Mouse (Mus musculus) c-Kit-positive CD71-negative TER-119-negative erythroid progenitor cells, embryonic 14.5 days (primary cell): ENCODE data around the gene Wdr18.

Source experiments
- DNase-seq: peaks from one replicate; pipeline ENCODE4 v3.0.0-alpha.2; 2013; ENCODE audit warnings: low read depth

Wdr18 gene

GRCm38 (mm10) chr10:79977324-79977723 is 17.4 kb downstream of the Wdr18 start:
- no peak for DNase-seq

GRCm38 (mm10) chr10:79978061-79978460 is 18.1 kb downstream of the Wdr18 start:
- no peak for DNase-seq

GRCm38 (mm10) chr10:79979401-79980155 is 19.6 kb downstream of the Wdr18 start:
- DNase-seq: no peak

- no peak for DNase-seq
These were observed 23.3 kb downstream of the Wdr18 start for GRCm38 (mm10) chr10:79983205-79983604.

DNA sequence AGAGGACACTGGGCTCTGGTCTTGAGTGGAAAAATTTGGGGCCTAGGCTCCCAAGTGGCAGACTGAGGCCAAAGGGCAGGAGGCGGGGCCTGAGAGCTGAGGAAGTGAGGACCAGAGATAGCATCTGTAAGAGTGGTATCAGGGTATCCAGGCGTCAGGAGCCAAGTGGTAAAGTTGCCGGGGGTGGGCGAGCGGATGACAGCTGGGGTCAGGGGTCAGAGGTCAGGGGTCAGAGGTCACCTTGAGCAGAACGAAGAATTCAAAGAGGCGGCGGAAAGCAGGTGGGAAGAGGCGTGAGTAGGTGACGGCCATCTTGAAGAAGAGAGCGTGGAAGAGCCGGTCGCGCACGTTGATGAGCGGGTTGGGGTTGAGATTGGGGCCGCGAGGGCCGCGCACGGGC is 23.7 kb downstream of the Wdr18 start:
- DNase-seq: no peak

DNA sequence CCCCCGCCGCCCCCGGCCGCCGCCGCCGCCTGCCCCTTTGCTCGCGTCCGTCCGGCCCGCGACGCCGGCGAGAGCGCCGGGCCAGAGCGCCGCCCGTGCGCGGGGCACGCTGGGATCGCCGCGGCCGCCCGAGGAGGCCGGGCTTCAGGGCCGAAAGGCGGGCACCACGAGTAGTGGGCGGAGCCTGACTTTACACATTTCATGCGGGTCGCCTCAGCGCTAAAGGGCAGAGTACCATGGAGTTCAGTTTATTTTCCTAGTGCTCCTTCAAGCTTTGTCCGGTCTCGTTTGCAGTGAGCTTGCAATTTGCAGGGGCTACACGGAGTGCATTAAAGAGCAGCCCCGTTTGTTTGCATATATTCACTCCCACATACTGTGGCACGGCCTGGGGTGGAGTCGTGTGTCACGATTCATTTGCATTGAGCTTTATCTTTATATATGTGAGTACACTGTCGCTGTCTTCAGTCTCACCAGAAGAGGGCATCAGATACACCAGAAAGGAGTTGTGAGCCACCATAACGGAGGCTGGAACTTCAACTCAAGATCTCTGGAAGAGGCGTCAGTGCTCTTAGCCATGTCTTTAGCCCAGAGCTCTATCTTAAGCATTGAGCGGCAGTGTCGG is 24.4 kb downstream of the Wdr18 start, which contains the start of gene Tmem259:
Gene Tmem259, minus strand, starts transcription at position 136 of the 622 bp plus-strand sequence.
- DNase-seq: peak; percentile 80

GRCm38 (mm10) chr10:79984871-79985270 is 24.9 kb downstream of the Wdr18 start:
- peak; percentile 95 for DNase-seq

DNA sequence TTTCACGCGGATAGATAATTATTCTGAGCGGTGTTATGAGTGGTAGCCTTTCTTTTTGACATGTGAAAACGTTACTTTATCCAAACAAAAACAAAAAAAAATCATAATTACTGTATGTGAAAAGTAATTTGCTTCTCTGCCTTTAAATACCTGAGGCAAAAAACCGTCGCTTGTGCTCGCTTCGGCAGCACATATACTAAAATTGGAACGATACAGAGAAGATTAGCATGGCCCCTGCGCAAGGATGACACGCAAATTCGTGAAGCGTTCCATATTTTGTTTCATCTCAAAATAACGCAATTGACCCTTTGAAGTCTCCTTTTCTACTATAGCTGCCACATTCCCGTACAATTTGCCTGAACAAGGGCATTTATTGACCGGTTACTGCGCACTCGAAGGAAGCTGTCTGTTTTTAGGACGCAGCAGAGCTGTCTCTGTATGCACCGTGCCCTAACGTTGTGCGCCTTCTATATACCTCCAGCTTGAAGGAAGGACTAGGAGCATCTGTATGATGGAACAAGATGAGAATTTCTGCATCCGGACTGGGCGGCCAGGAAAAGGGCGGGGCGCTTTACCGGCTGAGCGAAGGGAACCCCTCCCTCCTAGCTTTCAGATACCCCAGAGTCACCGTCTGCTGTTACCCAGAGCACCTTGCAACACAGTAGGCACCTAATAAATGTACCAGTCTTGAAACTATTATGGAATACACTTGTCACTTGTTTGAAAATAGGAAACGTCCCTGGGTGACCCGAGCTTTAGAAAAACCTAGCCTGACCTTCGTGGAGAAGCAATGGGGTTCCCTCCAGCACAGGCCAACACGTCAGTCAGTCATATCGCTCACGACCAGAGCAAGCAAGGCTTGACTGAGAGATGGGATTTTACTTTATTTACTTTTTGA is 25.6 kb downstream of the Wdr18 start:
- no peak for DNase-seq

DNA sequence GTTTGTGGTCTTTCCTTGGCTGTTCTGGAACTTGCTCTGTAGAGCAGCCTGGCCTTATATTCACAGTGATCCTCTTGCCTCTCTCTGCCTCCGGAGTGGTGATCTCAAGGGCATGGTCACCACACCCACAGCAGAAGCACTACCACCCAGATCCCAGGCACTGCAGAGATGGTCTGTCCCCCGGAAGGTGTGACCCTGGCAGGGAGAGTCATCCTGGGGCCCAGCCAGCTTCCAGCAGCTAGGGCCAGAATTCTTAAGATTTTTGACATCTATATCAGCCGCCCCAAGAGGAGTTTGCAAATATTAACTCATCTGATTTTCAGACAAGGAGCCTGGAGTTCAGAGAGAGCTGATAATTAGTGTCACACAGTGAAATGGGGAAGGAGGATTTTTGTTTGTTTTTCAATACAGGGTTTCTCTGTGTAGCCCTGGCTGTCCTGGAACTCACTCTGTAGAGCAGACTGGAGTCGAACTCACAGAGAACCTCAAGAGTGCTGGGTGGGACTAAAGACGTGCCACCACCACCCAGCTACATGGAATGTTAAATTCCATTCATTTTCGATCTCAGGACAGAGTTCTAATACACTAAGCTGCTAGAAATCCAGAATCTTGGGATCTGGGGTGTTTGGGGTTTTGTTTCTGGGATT is 26.4 kb downstream of the Wdr18 start:
- no peak for DNase-seq

GRCm38 (mm10) chr10:79986963-79987362 is 27.0 kb downstream of the Wdr18 start:
- DNase-seq: peak; percentile 90

DNA sequence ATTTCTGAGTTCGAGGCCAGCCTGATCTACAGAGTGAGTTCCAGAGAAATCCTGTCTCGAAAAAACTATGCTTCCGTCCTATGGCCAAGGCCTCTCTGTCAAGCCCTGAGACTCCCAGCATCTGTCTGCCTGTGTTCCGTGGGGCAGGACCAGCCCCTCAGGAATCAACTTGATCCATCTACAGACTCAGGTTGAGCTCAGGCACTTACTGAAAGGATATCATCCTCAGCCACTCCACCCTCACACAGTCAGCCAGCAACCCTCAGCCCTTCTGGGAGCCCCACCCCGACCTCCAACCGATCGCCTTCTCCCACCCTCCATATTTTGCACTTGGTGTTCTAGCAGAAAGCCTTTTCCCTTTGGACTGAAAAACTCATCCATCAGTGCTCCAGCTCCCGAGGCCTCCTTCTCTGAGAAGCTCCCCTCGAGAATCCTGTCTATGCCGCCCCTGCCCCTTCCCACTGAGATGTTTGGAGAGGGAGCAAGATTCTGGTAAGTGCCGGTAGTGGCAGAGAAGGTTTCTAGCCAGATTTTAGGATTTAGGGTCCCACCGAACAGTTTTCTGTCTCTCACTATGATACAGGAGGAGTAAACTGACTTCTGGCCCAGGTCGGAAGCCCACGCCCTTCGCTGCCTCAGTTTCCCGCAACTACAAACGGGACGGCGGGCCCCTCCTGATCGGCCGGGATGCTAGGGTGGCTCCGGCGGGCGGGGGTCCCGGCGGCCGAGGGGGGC is 28.0 kb downstream of the Wdr18 start:
- DNase-seq: no peak

DNA sequence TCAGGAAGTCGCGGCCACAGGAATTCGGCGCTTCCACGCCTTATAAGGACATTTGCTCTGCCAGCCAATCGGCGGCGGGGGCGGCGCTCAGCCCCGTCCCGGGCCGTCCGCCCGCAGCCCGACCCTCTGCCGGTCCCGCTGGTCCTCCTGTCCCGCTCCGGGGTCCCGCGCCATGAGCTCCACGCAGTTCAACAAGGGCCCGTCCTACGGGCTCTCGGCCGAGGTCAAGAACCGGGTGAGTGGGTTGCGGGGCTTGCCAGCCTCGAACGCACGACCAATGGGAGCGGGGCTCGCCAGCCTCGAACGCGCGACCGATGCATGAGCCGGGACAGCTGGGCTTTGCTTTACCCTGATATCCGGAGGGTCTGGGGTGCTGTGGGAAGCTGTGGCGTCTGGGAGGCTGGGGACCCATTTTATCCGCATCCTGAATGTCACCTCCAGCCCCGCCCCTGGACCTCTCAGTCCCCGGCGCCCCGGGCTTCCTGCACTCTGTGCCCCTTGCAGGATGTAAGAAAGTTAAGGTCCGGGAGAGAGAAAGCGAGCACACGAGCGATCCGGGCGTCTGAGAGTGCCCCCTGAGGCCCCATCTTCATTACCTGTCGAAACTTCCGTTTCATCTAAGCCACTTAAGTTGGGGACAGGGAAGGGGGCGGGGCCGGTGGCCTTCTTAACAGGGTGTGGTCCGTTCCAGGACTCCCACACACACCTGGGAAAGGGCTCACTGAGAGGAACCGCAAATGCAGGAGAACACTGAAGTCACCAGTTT is 28.7 kb downstream of the Wdr18 start, which contains the start of gene Cnn2:
Gene Cnn2, plus strand, starts transcription at position 79 of the 766 bp plus-strand sequence.
- no peak for DNase-seq

GRCm38 (mm10) chr10:79989272-79989786 is 29.4 kb downstream of the Wdr18 start:
- DNase-seq: no peak

GRCm38 (mm10) chr10:79989870-79990269 is 29.9 kb downstream of the Wdr18 start:
- no peak for DNase-seq

DNA sequence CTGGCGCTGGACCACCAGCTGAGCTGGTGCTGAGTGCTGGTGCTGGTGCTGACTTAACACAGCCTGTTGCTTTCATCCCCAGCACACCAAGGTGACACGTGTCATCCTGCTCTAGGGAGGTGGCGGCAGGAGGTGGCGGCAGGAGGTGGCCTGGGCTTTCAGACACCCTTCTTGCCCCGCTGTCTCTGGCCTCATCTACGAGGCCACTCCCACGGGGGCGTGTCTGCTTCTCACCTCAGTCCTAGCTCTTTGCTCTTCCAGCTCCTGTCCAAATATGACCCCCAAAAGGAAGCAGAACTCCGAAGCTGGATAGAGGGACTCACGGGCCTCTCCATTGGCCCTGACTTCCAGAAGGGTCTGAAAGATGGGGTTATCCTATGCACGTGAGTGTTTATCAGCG is 31.1 kb downstream of the Wdr18 start:
- no peak for DNase-seq

GRCm38 (mm10) chr10:79991548-79991947 is 31.6 kb downstream of the Wdr18 start:
- no peak for DNase-seq

DNA sequence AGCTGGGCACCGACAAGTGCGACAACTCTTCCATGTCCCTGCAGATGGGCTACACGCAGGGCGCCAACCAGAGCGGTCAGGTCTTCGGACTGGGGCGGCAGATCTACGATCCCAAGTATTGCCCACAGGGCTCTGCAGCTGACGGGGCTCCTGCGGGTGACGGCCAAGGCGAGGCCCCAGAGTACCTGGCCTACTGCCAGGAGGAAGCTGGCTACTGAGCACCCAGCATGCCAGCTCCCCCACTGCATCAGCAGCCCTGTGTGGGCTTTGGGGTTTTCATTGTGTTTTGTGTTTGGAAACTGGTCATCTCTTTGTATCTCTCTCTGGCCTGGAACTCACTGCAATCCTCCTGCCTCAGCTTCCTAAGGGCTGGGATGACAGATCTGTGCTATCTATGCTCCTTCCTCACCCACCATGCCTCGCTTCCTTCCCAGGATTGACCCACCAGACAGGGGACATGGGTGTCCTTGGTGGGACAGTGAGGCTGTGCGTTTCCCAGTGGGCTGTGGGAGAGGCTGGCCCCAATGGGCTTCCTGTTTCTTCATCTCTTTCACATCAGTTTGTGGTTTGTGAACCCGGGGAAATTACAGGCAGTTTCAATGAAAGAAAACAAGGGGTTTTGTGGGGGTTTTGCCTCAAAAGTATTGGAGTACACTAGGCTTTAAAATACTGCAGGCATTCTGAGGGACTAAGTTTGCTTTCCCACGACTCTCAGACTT is 34.6 kb downstream of the Wdr18 start:
- no peak for DNase-seq

DNA sequence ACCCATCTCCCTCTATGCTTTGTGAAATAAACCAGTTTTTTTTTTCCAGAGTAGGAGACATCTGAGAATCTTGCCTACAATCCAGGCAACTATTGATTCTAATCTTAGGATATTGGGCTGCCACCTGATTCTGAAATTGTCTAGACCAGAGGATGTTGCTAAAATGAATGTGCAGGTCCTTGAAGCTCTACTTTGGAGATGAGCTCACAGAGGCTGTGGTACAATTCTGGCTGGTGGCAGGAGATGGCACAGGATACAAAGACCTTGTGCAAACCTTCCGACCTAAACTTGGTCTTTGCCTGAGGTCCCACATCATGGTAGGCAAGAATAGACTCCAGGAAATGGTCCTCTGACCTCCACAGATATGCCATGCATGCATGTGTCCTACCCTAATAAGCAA is 35.7 kb downstream of the Wdr18 start:
- DNase-seq: no peak

GRCm38 (mm10) chr10:79996272-79997033 is 36.5 kb downstream of the Wdr18 start, which contains the start of gene Abca7:
TSS of gene Abca7 (plus strand) at chr10:79996494.
- peak; percentile 98 for DNase-seq
